Mouse (Mus musculus): Measurements from ENCODE around the gene Rras.

DNA sequence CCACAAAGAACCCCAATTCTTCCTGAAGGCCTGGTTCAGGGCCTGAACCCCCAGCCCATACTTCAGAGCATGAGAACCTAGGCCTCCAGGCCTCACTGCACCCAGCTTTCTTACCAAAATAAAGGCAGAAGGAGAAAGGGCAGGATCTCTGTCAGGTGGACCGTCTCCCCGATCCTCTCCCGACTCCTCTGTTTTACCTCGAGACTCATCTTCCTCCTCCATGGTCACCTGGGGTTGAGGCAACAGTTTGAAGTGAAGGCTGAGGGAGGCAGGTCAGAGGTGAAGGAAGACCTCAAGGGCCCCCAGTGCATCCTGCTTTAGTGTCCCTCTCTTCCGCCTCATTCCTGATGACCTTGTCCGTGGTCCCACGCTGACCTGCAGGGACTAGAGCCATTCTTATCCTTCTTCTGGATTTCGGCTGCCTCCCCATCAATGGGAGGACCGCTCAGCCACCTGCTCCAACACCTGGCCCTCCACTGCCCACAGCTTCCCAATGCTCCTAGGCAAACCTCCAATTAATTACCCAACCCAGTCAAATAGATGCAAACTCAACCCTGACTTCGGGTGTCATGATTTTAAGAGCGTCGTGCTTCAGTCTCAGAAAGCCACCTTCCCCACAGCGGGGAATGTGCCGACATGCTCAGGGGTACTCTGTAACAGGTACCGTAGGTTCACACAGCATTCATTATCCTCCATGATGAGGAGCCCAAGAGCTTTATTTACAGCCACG lies 4.2 kb upstream of the Rras start:
- no peak for TF ChIP-seq CTCF (IDR thresholded peaks at IDR 0.05; ENCODE audit: low read depth)
- TF ChIP-seq EP300 (optimal IDR thresholded peaks at IDR 0.05): no peak
